Mouse (Mus musculus) testis, adult 2 months (tissue): ENCODE measurements around the gene Tubal3. TPM values are rescaled to one million over a fixed set of nuclear protein-coding genes. Genes with fewer than 3 reads are reported as not detected.

Experiments used
- H3K27ac ChIP-seq: fragments of 200-500 bp; 2 replicates; pipeline ENCODE4 v1.5.1; 2012; ENCODE audit warnings: low read depth, low read length; ENCODE audit not compliant: control insufficient read depth, insufficient read depth
- H3K27me3 ChIP-seq: fragments of 200-500 bp; 2 replicates; pipeline ENCODE4 v1.6.1; 2012; ENCODE audit warnings: mild to moderate bottlenecking, low read length, moderate library complexity; ENCODE audit not compliant: control insufficient read depth, insufficient read depth
- H3K36me3 ChIP-seq: fragments of 200-500 bp; 2 replicates; pipeline ENCODE4 v1.6.1; 2012; ENCODE audit warnings: mild to moderate bottlenecking, low read length; ENCODE audit not compliant: control insufficient read depth, insufficient read depth
- H3K4me1 ChIP-seq: fragments of 200-500 bp; 2 replicates; pipeline ENCODE4 v1.6.1; 2012; ENCODE audit warnings: low read length; ENCODE audit not compliant: control insufficient read depth, insufficient read depth
- H3K4me3 ChIP-seq: fragments of 200-500 bp; 2 replicates; pipeline ENCODE4 v1.5.1; 2012; ENCODE audit warnings: low read depth, mild to moderate bottlenecking, low read length, moderate library complexity, mixed read lengths; ENCODE audit not compliant: control insufficient read depth
- CTCF ChIP-seq: fragments of 200-500 bp; IDR thresholded peaks from 2 replicates; pipeline ENCODE4 v1.5.1; 2012; ENCODE audit warnings: low read depth, mild to moderate bottlenecking, inconsistent platforms, low read length, moderate library complexity; ENCODE audit not compliant: control insufficient read depth, insufficient read depth, insufficient replicate concordance
- POLR2A ChIP-seq: fragments of 200-500 bp; IDR thresholded peaks from 2 replicates; pipeline ENCODE4 v1.6.1; 2012; ENCODE audit warnings: low read depth, mild to moderate bottlenecking, inconsistent platforms, low read length, moderate library complexity; ENCODE audit not compliant: control insufficient read depth
- polyA plus RNA-seq: library from polyadenylated mRNA; depleted of rRNA; stranded (reverse); fragments of >200 nt; gene quantifications from 2 replicates; pipeline ENCODE4 v1.2.3, GENCODE M21; 2012

Tubal3 gene
- polyA plus RNA-seq, 1 experiment: 2.0 TPM

DNA sequence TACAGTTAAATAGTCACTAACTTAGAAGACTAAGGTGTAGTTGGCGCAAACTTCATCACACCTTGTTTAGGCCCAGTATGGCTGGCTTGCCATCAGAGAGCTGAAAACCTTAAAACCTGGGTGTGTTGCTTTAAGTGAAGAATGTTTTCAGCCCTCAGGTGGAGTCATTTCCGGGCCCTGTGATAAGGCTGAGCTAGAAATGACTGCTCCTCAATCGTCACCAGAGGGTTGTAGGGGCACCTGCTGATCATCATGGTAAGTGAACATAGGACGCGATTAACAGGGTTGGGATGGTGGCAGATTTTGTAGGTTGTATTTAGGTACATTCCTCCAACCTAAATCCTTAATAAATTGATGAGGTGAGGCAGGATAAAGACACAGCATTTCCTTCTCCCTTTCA, 6.4 kb downstream of the Tubal3 start:
- H3K4me3 ChIP-seq: no peak overlapping the region

GRCm38 (mm10) chr13:3925632-3926031, 7.6 kb downstream of the Tubal3 start:
- no peak for TF ChIP-seq CTCF
- TF ChIP-seq POLR2A: no peak
- Histone ChIP-seq H3K4me1 (no peaks in the 10 kb centered on the region), H3K36me3 (no peaks in the 10 kb centered on the region), H3K27me3 (no peaks in the 10 kb centered on the region), H3K27ac (no peak overlapping the region), H3K4me3 (no peak overlapping the region)

More for the DNA sequence above, 6.4 kb downstream of the Tubal3 start:
- Histone ChIP-seq H3K4me1 (no peaks in the 10 kb centered on the region), H3K27ac (no peak overlapping the region), H3K27me3 (no peaks in the 10 kb centered on the region), H3K36me3 (no peaks in the 10 kb centered on the region)
- no peak for TF ChIP-seq CTCF
- TF ChIP-seq POLR2A: no peak

DNA sequence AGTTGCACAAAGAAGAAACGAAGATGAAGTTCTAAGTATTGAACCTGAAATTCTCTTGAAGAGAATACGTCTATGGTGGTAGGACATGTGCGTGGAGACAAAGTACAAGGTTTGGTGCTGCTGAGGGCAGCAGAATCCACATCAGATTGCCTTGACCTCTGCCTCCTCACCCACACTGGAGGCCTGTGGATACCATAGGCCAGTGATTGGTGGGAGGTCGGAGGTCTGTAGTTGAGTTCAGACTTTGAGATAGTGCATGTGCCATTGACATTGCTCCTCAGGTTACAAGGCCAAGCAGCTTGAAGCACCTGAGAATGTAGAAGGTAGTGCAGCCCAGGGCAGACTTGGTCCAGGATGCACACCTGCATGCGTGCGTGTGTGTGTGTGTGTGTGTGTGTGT, 8.0 kb downstream of the Tubal3 start:
- Histone ChIP-seq H3K27ac (no peak overlapping the region), H3K36me3 (no peaks in the 10 kb centered on the region), H3K4me1 (no peaks in the 10 kb centered on the region), H3K27me3 (no peaks in the 10 kb centered on the region), H3K4me3 (no peak overlapping the region)
- TF ChIP-seq CTCF (no peak), POLR2A (no peak)

- TF ChIP-seq POLR2A (no peak), CTCF (no peak)
- no peaks in the 10 kb centered on the region for H3K27me3 ChIP-seq
- no peaks in the 10 kb centered on the region for H3K36me3 ChIP-seq
- H3K4me1 ChIP-seq: peaks cover 6% of the 10 kb centered on the region; the same call in 1 of the 2 replicates
- H3K27ac ChIP-seq: no peak overlapping the region
- no peak overlapping the region for H3K4me3 ChIP-seq
Measured at GRCm38 (mm10) chr13:3944699-3945098, 26.6 kb downstream of the Tubal3 start.

DNA sequence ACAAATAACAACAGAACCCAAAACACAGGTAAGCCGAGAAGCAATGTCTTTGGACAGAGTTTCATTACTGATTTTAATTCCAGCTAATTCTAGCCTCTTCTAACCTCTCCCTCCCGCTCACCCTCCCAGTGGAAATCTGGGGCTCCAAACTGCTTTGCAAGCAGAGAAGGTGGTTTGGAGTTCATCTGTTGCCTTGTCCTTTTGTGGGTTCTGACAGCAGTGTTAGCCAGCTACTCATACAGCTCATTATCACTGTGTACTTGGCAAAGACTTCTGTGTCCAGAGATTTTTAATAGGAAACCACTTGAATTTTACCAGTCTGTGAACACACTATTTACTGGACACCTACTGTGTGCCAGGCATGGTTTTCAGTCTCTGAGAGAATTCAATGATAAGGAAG, 27.2 kb downstream of the Tubal3 start, which contains the start of gene Ucn3:
Gene Ucn3 (minus strand): TSS at position 101 of the 400 bp plus-strand sequence.
- Histone ChIP-seq H3K27me3 (no peaks in the 10 kb centered on the region), H3K4me3 (no peak within 1 kb of the TSS), H3K4me1 (peaks cover 6% of the 10 kb centered on the region; the same call in 1 of the 2 replicates), H3K27ac (no peak within 1 kb of the TSS), H3K36me3 (no peaks in the 10 kb centered on the region)
- no peak for TF ChIP-seq POLR2A
- no peak for TF ChIP-seq CTCF

GRCm38 (mm10) chr13:3947267-3947666, 29.2 kb downstream of the Tubal3 start:
- no peak for TF ChIP-seq CTCF
- no peak for TF ChIP-seq POLR2A
- no peaks in the 10 kb centered on the region for H3K27me3 ChIP-seq
- H3K36me3 ChIP-seq: no peaks in the 10 kb centered on the region
- no peak overlapping the region for H3K4me3 ChIP-seq
- no peaks in the 10 kb centered on the region for H3K4me1 ChIP-seq
- H3K27ac ChIP-seq: no peak overlapping the region

DNA sequence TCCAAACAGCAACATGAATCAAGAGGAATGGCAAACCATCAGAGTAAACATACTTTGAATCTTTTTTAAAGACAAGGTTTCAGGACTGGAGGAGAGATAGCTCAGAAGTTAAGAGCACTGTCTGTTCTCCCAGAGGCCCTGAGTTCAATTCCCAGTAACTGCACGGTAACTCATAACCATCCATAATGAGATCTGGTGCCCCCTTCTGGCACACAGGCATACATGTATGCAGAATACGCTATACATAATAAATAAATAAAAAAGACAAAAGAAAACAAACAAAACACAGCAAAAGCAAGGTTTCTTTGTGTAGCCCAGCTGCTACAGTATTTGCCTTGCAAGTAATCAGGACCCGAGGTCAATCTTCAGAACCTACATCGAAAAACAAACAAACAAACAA, 31.4 kb downstream of the Tubal3 start:
- Histone ChIP-seq H3K36me3 (no peaks in the 10 kb centered on the region), H3K27ac (no peak overlapping the region), H3K4me1 (no peaks in the 10 kb centered on the region), H3K27me3 (no peaks in the 10 kb centered on the region), H3K4me3 (no peak overlapping the region)
- TF ChIP-seq POLR2A (no peak), CTCF (no peak)
